Mouse (Mus musculus) central nervous system, embryonic 14 days (tissue): ENCODE results near the gene Olfr1167. TPM values are rescaled to one million over a fixed set of nuclear protein-coding genes. Genes with fewer than 3 reads are reported as not detected.

Experiments used
- polyA plus RNA-seq: library from polyadenylated mRNA; depleted of rRNA; stranded (reverse); fragments of >200 nt; gene quantifications from 2 replicates; pipeline ENCODE4 v1.2.3, GENCODE M21; 2012; rRNA removed

The Olfr1167 gene
- polyA plus RNA-seq, result not detected in 2 replicates

DNA sequence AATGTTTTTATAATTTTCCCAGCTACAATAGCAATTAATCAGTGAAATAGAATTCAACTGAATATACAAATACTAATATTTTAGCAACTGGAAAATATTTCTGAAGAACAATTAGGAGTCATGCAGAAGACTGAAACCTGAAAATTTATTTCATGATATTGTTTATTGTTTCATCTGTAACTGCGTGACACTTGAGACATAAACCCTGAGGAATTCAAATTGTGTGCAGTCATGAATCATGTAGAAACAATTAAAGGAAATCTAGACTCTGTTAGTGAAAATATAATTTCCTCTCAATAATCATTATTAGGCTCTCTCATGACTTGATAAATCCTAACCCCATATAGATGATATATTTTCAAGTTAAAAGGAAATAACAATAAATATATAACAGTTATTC is at the start of gene Olfr1167:
Olfr1167 (minus strand) TSS at position 101 of the 400 bp plus-strand sequence.

DNA sequence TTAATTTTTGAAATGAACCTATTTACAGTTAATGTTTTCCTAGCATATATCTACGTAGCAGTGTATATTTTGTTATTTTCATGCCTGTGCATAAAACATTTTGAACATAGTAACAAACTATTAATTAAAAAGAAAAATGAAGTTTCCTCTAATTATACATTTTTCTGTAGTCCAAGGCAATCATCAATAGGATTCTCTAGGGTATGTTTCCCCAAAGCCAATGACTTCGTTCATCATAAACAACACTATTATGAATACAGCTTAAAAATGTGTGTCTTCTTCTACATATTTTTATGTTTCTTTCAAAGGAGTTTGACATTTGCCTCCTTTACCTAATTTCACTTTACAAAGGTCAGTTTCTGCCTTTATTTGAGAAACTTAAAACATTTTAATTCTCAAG is 26.6 kb upstream of the Olfr1167 start, which contains the start of gene Olfr1168:
Olfr1168 (plus strand) TSS at position 301 of the 400 bp plus-strand sequence.

GRCm38 (mm10) chr2:88128172-88128571 is 26.8 kb downstream of the Olfr1167 start, which contains the start of gene Olfr1166:
TSS of gene Olfr1166 (minus strand) at chr2:88128272.

Other genes starting within 250 kb of the Olfr1167 start
- not detected in 2 replicates for gene Olfr1155, start 210.1 kb downstream of the Olfr1167 start, polyA plus RNA-seq
- gene Olfr1156, start 202.1 kb downstream of the Olfr1167 start, polyA plus RNA-seq, result not detected in 2 replicates
- not detected in 2 replicates for gene Olfr1157, start 186.9 kb downstream of the Olfr1167 start, polyA plus RNA-seq
- not detected in 2 replicates for gene Olfr74, start 180.5 kb downstream of the Olfr1167 start, polyA plus RNA-seq
- not detected in 2 replicates for gene Olfr1158, start 165.1 kb downstream of the Olfr1167 start, polyA plus RNA-seq
- not detected in 2 replicates for gene Olfr1160, start 146.9 kb downstream of the Olfr1167 start, polyA plus RNA-seq
- gene Olfr1161, start 132.4 kb downstream of the Olfr1167 start, polyA plus RNA-seq, result not detected in 2 replicates
- not detected in 2 replicates for gene Olfr73, start 117.5 kb downstream of the Olfr1167 start, polyA plus RNA-seq
- not detected in 2 replicates for gene Olfr1162, start 104.1 kb downstream of the Olfr1167 start, polyA plus RNA-seq
- not detected in 2 replicates for gene Olfr1163, start 83.4 kb downstream of the Olfr1167 start, polyA plus RNA-seq
- not detected in 2 replicates for gene Olfr1164, start 61.2 kb downstream of the Olfr1167 start, polyA plus RNA-seq
- not detected in 2 replicates for gene Olfr1166, start 26.9 kb downstream of the Olfr1167 start, polyA plus RNA-seq
- not detected in 2 replicates for gene Olfr1168, start 26.7 kb upstream of the Olfr1167 start, polyA plus RNA-seq
- not detected in 2 replicates for gene Olfr1170, start 73.1 kb upstream of the Olfr1167 start, polyA plus RNA-seq
- gene Olfr1173, start 124.7 kb upstream of the Olfr1167 start, polyA plus RNA-seq, result not detected in 2 replicates
- not detected in 2 replicates for gene Olfr1174-ps, start 159.9 kb upstream of the Olfr1167 start, polyA plus RNA-seq
- not detected in 2 replicates for gene Olfr1175-ps, start 172.0 kb upstream of the Olfr1167 start, polyA plus RNA-seq
- not detected in 2 replicates for gene Olfr1176, start 181.5 kb upstream of the Olfr1167 start, polyA plus RNA-seq
- not detected in 2 replicates for gene Olfr1177-ps, start 191.3 kb upstream of the Olfr1167 start, polyA plus RNA-seq
- not detected in 2 replicates for gene Olfr1178, start 231.9 kb upstream of the Olfr1167 start, polyA plus RNA-seq